Mouse (Mus musculus) thymus, postnatal 0 days (tissue): Measurements from ENCODE around the gene Iapp. TPM values are rescaled to one million over a fixed set of nuclear protein-coding genes. Genes with fewer than 3 reads are reported as not detected.
A peak's percentile ranks its signal among the peaks of the same experiment; 100 is the strongest.
"Not testable (repeated sequence)": the region's sequence is repeated elsewhere in the genome, so short reads cannot be mapped to it uniquely, and the experiment has no call there.

Experiments
- DNase-seq: peaks from one replicate; pipeline ENCODE4 v3.0.0-alpha.2; 2015; ENCODE audit warnings: low spot score
- polyA plus RNA-seq: library from polyadenylated mRNA; unstranded; fragments of >200 nt; fragmentation: Nextera tagmentation; extraction: Ambion mirVana; gene quantifications from 2 replicates; pipeline ENCODE4 v1.2.1, GENCODE M21; 2015

The Iapp gene
- 11.7 and 14.6 TPM in 2 replicates for polyA plus RNA-seq

DNA sequence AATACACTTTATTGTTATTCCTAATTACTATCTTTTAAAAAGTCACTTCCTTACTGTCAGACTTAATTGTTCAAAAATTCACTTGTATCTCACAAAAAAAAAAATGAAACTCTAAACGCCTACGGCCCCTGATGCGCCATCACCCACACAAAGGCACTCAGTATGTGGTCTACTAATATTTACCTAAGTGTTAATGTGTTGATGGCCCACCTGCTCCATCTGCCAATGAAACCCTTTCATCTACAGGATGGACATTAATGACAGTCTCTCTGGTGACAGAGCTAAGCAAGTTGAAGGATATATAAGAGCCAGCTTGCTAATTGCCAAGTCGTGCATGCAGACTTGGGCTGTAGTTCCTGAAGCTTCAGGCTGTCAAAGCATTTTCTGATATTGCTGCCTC lies at the start of gene Iapp:
Gene Iapp (plus strand): TSS at position 326 of the 400 bp plus-strand sequence.
- DNase-seq: no peak

DNA sequence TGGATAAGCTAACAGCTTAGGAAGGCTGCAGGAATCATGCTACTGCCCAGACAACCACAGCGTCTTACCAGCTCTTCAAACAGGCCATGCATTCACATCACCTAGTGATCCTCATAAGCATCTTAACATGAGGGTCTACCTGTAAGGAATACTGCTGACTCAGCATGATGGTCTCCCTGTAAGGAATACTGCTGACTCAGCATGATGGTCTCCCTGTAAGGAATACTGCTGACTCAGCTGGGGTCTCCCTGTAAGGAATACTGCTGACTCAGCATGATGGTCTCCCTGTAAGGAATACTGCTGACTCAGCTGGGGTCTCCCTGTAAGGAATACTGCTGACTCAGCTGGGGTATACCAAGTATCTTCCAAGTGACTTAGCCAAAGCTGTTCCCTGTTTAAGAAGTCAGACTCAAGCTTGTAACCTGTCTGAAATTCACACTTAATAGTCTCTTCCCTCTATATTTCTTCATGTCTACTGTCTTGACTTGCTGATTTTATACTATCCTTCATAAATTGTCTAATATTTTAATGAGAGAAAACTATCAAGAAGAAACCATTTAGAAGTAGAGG lies 47.4 kb upstream of the Iapp start:
- not testable (repeated sequence) for DNase-seq

DNA sequence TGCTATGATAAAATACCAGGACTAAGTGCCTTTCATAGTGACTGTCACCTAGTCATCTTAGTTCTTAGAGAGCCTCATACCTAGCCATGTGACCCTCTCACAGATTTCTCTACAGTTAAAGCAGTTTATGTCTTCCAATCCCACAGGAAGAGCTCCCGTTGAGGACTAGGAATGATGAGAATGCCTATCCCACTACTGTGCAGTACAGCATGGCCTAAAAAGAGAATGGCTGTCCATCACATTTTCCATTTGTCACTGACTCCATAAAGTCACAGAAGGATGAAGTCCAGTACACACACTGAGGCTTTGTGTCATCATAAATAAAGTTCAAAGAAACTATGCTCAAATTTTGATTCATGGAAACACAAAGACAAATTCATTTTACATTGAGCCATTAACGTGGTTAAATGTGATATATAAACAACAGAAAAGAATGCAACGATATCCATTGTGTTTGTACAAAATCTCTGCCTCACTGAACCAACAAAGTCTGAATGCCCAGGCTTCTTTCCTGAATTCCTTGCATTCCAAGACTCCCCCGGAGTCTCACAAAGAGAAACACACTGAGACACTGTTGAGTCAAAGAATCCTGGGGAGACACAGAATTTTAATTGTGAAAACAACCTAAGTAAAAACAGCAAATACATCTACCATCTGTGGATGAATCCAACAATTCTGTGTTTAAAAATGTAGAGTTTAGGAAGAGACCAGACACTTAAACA lies 22.3 kb upstream of the Iapp start:
- no peak for DNase-seq

DNA sequence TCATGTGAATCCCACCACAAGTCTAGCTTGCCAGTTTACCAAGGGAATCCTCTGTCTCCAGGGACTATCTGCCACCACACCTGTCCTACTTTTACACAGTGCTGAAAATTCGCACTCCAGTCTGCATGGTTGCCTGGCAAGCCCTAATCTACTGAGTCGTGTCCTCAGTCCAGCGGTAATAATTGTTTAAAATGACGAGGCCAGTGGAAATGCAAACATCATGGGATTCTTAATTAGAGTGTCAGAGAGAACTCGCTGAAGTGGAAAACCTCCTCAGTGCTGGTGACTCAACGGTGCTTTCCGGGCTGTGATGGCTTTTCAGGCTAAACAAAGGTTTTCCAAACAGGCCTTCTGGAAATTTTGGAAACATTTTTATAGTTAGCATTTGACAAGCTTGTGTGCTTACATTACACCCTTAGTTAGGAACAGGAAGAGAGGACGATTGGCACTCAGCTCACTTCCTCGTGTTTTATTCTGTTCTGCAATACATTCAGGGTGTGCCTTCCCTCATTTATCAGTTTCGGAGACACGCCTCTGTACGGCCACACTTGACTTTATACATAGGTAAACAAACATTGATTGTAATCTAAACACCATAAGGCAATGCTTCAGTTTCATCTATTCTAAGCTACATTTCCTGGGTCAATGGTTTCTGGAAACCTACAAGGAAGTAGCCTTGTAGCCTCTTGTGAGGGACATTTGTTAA lies 8.7 kb upstream of the Iapp start:
- DNase-seq: no peak

DNA sequence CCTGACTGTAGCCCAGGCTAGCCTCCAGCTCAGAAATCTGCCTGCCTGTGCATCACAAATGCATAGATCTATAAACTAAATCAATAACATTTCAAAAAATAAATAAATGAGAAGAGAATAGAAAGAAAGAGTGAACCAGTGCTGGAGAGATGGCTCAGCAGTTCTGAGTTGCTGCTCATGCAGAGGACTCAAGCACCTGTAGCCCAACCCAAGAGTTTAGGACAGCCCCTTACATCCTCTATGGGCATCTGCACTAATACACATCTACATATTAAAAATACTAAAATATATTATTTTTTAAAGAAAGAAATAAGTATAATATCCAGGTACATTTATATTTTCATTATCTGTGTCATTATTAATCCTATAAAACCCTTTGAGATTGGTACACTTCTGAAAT lies 6.9 kb downstream of the Iapp start:
- no peak for DNase-seq

DNA sequence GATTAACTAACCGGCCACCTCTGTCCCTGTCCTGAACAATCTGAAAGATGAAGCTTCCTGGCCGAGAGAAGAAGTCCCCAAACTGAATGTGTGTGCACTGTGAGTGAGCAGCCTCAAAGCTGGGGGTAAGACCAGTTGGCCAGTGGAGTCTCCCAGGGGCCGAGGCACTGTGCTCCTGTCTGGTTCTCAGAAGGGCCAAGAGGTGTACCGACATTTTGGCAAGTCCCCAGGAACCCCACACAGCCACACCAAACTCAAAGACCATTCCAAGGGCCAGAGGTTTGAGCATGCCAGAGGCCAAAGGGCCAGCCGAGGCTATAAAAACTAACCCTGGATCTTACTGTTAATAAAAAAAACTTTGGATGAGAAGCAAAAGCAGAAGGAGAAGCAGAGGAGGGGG lies 16.1 kb downstream of the Iapp start:
- DNase-seq: no peak

DNA sequence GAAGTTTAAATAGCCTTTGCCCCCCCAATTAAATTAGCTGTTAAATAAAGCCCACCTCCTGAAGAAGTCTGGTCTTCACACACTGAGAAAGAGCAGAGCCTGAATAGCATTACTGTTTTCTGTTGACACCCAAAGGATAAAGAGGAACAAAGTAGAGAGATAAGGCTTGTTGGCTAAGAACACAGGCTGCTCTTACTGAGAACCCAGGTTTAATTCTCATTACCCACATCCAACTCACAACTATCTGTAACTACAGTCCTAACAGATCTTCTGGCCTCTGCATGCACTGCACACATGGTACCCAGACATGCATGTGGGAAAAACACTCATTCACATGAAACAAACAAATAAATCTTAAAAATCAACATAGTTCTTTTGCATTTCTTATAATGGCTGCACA lies 18.9 kb downstream of the Iapp start:
- DNase-seq: no peak

DNA sequence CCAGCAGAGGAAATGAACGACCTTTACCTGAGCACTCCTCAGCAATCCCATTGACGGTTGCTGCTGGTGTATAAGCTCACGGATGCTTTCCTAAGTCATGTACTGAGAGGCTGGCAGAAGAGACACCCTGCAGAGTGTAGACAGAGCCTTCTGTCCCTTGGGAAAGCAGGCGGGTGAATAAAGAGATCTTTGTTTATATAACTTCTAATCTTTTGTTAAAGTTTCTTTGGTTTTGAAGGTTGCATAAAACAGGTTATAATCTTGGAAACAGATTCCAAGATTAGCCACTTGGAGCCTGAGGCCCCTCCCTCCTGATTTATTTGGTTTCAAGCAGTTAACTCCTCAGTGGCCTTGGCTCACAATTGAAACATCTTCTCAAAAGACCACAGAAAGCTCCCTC lies 24.7 kb downstream of the Iapp start, which contains the start of gene Slco1a5:
Gene Slco1a5 (minus strand): TSS at position 101 of the 400 bp plus-strand sequence.
- DNase-seq: no peak

DNA sequence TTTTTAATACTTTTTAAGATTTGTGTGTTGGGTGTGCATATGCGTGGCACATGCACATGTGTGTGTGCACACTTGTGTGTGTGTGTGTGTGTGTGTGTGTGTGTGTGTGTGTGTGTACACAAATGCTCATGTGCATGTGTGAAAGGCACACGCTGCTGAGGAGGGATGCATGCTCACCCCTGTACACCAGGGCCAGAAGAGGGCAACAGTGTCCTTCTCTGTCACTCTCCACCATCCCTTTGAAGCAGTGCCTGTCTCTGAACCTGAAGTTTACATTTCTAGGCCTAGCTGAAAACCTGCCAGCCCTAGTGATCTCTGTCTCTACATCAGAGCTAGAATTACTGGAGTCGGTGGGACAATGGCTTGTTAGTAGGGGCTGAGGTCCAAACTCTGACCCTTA lies 28.4 kb downstream of the Iapp start:
- no peak for DNase-seq

DNA sequence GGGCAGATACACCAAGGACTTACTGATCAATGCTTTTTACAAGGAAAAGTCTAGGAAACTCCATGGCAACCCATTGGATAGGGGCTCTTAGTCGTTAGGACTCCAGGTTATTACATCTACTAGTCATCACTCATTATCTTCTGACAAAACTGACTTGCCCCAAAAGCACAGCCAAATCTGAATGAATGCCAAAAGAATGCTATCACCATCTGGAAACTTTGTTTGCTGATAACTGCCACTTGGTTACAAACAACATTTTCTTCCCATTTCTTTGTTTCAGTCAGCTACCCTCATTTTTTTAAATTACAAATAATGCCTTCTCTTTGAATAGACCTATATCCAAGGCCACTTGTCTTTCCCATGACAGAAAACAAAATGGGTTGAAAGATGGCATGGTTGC lies 31.0 kb downstream of the Iapp start:
- no peak for DNase-seq

DNA sequence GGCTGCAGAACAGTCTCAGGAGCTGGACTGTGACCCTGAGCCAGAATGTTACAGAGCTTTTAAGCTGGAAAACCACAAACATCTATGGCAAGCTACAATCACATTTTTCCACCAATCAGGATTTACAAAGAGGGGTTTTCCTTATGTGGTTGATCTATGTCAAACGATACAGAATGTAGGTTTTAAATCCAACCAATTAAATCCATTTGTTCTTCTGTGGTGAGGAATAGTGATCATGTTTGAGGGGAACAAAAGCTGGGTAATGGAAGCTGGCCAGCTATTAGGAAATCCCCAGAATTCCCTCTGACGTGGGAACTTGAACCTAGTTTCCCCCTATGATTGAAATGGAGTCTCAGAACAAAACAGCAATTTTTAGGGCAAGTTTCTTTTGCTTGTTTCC lies 40.7 kb downstream of the Iapp start:
- no peak for DNase-seq

DNA sequence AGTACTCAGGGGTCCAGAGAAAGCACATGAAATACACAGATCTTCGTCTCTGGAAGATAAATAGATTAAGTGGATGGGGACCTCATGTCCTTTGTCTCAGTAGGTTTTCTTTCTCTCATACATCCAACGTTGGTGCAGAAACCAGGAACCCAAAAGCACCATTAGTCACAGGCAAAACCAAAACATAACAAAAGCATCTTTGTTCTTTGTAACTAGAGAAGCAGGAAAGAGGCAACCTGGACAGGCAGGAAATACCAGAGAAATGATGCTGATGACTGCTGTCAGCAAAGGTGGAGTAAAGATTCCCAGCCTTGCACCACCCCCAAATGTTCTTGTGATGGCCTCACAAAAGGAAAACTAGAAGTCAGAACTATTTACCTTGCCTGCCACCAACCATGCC lies 41.4 kb downstream of the Iapp start:
- no peak for DNase-seq

DNA sequence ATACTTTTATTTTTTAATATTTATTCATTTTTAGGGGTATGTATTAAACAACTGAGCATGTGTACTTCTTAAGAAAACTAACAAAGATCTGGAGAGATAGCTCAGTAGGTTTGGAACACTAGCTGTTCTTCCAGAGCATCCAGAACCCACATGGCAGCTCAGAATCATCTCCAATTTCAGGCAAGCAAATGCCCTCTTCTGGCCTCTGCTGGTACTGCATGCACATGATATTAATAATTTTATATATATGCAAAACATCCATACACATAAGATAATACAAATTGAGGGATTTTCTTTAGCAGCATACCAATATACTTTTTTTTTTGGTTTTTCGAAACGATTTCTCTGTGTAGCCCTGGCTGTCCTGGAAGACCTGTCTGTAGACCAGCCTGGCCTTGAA lies 45.3 kb downstream of the Iapp start:
- DNase-seq: peak; percentile 56

DNA sequence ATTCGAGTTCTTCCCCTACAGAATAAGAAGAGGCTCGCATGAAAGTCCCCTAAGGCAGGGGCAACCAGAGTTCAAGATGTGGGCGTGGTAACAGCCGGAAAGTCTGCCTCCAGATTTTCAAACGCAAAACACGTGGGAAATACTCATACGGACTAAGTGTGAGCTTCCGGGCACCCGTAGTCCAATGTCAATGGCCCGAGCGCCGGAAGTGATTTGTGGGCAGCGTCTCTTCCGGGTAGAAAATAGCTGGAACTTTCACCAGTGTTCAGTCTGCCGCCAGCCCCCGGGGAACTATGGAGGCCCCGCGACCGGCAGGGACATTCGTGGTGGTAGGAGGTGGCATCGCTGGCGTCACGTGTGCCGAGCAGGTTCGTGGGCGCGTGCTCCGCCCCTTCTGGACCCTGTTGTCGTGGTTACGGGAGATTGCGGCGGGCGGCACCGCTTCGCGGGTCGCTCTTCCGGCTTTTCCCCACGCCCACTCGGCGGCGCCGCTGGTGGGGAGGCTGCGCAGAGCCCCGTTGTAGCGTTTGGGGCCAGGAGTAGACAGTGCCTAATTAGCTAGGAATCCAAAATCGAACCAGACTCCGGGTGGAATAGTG lies 47.3 kb downstream of the Iapp start, which contains the start of gene Pyroxd1:
Gene Pyroxd1 (plus strand): TSS at position 215 of the 599 bp plus-strand sequence.
- DNase-seq: peak; percentile 93

DNA sequence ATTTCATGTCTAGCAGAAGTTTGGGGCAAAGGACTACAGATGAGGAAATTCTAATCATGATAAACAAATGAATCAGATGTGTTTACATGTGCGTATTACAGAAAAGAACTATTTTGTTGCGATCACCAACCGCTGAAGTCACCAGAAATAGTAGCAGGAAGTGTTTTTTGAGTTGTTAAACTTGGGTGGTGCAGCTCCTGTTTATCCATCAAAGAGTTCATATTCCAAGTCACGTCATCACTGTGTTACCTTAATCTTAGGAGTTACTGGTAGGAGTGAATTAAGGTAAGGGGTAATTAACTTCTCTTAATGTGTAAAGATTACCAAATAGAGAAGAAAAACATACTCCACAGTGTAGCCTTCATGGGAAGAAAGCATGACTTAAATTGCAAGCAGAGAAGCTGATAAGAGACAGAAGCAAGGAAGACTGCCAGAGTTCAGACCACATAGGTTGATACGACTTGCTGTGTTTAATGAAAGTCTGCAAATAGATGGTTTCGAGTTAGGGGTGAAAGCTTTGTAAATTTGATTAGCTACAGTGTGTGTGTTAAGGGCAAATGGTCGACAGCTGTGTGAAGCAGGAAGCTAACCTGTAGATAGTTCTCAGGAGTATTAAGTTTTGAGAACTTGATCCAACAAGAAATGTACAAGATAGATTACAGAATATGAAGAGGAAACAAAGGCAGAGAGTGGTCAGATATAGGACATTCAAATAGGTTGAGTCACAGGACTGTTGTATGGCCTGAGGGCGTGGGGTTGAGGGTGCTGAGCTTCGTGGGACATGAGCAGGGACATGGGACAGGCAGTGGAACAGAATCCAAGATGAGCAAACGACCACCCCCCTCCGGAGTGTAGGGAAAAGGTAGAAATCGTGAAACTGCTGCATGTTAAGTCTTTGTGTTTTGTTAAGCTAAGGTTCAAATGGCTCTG lies 48.2 kb downstream of the Iapp start:
- peak; percentile 20 for DNase-seq

DNA sequence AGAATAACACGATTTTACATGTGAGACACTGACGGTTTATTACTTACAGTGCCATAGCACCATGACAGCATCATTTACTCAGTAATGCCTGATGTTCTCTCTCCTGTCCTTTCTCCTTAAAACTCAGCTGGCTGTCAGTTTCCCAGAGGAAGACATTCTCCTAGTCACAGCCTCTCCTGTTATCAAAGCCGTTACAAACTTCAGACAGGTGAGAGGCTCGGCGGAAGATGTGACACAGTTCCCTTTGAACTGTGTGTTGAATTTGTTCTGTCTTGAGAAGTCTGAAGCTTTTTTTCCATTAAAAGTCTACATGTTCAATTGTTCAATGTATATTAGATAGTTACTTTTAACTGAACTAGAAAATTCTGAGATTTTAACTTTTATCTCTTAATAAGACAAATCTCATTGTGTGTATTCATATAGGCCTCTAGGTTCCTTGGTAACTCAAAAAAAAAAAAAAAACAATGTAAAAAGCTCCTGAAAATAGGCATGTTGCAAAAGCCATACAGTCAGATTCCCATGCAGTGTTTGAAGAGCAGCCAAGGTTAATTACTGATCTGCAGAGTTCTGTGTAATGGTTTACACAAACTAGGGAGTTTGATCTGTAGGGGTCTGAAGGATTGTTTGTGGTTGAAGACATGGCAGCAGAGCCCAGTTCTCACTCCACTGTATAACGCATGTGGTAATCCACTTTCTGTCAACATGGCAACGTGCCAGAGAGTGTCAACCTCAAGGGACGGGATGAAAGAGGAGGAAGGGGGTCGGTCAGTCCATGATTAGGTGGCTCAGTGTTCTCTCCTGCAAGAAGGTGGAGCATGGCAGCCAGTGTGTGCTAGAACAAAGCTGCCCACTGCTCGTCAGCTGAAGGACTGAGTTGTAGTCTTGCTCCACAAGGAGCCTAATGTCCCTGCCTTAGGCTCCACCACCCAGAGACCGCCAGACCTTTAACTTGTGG lies 49.5 kb downstream of the Iapp start:
- DNase-seq: no peak

DNA sequence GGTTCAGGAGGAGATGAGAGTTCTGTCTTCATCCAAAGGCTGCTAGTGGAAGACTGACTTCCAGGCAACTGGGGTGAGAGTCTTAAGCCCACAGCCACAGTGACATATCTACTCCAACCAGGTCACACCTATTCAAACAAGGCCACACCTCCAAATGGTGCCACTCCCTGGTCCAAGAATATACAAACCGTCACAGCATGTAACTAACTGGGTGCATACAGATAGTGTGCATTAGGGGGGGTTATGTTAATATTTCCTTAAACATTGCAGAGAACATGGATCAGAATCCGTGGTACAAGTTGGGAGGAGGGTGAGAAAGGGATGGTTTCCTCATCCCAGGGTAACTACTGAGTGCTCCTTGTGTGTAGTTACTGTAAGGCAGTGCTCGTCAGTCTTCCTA lies 53.9 kb downstream of the Iapp start:
- DNase-seq: not testable (repeated sequence)
